Mouse (Mus musculus): Measurements from ENCODE around the gene Galc. TPM values are rescaled to one million over a fixed set of nuclear protein-coding genes. Genes with fewer than 3 reads are reported as not detected.

The Galc gene
- total and polyA plus RNA-seq, 3 experiments = 5.0 to 8.3 (median 7.3) TPM

- WGBS = 90% methylated on average over 3 of the region's 3 CpGs
- no peak for TF ChIP-seq CTCF (IDR thresholded peaks at IDR 0.05)
- no peak for TF ChIP-seq EP300 (IDR thresholded peaks at IDR 0.05; ENCODE audit: insufficient read depth, low read depth, low read length)
- TF ChIP-seq POLR2A (IDR thresholded peaks at IDR 0.05; ENCODE audit: insufficient read depth, low read depth, low read length) = no peak
- Histone ChIP-seq H3K79me2 (replicated peaks; ENCODE audit: control insufficient read depth, insufficient read depth, low read length) (no peaks in the 10 kb centered on the region), H3K4me1 (ENCODE audit: control insufficient read depth, insufficient read depth, low read length) (no peaks in the 10 kb centered on the region; the same call in 1 of the 2 replicates), H3K4me3 (no peak overlapping the region), H3K36me3 (ENCODE audit: control insufficient read depth, insufficient read depth, low read length) (no peaks in the 10 kb centered on the region), H3K9ac (ENCODE audit: low read depth, low read length) (no peak overlapping the region), H3K27ac (no peak overlapping the region), H3K27me3 (ENCODE audit: control insufficient read depth, insufficient read depth, low read length) (no peaks in the 10 kb centered on the region)
- intact Hi-C loops (cut with DNase I) = no loop called here
- no peak for DNase-seq
These were observed 97.4 kb downstream of the Galc start for GRCm38 (mm10) chr12:98161901-98162300.

GRCm38 (mm10) chr12:98160867-98161266 is 98.4 kb downstream of the Galc start:
- Histone ChIP-seq H3K9ac (ENCODE audit: low read depth, low read length) (no peak overlapping the region), H3K4me1 (ENCODE audit: control insufficient read depth, insufficient read depth, low read length) (no peaks in the 10 kb centered on the region; the same call in 1 of the 2 replicates), H3K79me2 (replicated peaks; ENCODE audit: control insufficient read depth, insufficient read depth, low read length) (no peaks in the 10 kb centered on the region), H3K27me3 (ENCODE audit: control insufficient read depth, insufficient read depth, low read length) (no peaks in the 10 kb centered on the region), H3K27ac (no peak overlapping the region), H3K36me3 (ENCODE audit: control insufficient read depth, insufficient read depth, low read length) (no peaks in the 10 kb centered on the region), H3K4me3 (no peak overlapping the region)
- 79% methylated on average over 6 of the region's 6 CpGs for WGBS
- DNase-seq = no peak
- TF ChIP-seq POLR2A (IDR thresholded peaks at IDR 0.05; ENCODE audit: insufficient read depth, low read depth, low read length) = no peak
- TF ChIP-seq EP300 (IDR thresholded peaks at IDR 0.05; ENCODE audit: insufficient read depth, low read depth, low read length) = no peak
- no peak for TF ChIP-seq CTCF (IDR thresholded peaks at IDR 0.05)
- intact Hi-C loops (cut with DNase I) = no loop called here

Other genes starting within 250 kb of the Galc start
- gene Gpr65, start 9.2 kb upstream of the Galc start, total RNA-seq (2021) = under 1 TPM; 0.52 to 0.84 TPM
- gene Gpr65, start 9.2 kb upstream of the Galc start, polyA plus RNA-seq (2012; rRNA removed) = 0.64 and 1.1 TPM in 2 replicates

Data from heart, adult 2 months (tissue).